Mouse (Mus musculus): ENCODE data around the gene Eef1a2. TPM values are rescaled to one million over a fixed set of nuclear protein-coding genes. Genes with fewer than 3 reads are reported as not detected.

Eef1a2 gene
- polyA plus RNA-seq, 1 experiment from 2014 or later: not detected

- no peaks in the 10 kb centered on the region for H3K27me3 ChIP-seq
- no peak for DNase-seq (ENCODE audit: low read depth, low spot score)
- POLR2A ChIA-PET: no interaction called here
- ATAC-seq: no peak
- CTCF ChIA-PET: interaction anchor here (4.9 kb wide), 1 partner anchor 144 kb away, joined by 40 read pairs; no protein-coding TSS in a partner anchor
- no peak for TF ChIP-seq CTCF (IDR thresholded peaks at IDR 0.05)
- in situ Hi-C loops (cut with MboI; ENCODE audit: low pct_unique_long_range_greater_than_20kb): loop anchor here (5.0 kb wide), 2 partner anchors 63 to 143 kb away; no protein-coding TSS in a partner anchor
Measured at GRCm38 (mm10) chr2:181189321-181189720, 32.5 kb upstream of the Eef1a2 start.

GRCm38 (mm10) chr2:181188681-181189080 lies 31.9 kb upstream of the Eef1a2 start:
- CTCF ChIA-PET: interaction anchor here (4.9 kb wide), 1 partner anchor 144 kb away, joined by 40 read pairs; no protein-coding TSS in a partner anchor
- no peak for TF ChIP-seq CTCF (IDR thresholded peaks at IDR 0.05)
- no peaks in the 10 kb centered on the region for H3K27me3 ChIP-seq
- POLR2A ChIA-PET: no interaction called here
- ATAC-seq (no peak), DNase-seq (ENCODE audit: low read depth, low spot score) (no peak)
- in situ Hi-C loops (cut with MboI; ENCODE audit: low pct_unique_long_range_greater_than_20kb): loop anchor here (5.0 kb wide), 2 partner anchors 64 to 144 kb away; no protein-coding TSS in a partner anchor

DNA sequence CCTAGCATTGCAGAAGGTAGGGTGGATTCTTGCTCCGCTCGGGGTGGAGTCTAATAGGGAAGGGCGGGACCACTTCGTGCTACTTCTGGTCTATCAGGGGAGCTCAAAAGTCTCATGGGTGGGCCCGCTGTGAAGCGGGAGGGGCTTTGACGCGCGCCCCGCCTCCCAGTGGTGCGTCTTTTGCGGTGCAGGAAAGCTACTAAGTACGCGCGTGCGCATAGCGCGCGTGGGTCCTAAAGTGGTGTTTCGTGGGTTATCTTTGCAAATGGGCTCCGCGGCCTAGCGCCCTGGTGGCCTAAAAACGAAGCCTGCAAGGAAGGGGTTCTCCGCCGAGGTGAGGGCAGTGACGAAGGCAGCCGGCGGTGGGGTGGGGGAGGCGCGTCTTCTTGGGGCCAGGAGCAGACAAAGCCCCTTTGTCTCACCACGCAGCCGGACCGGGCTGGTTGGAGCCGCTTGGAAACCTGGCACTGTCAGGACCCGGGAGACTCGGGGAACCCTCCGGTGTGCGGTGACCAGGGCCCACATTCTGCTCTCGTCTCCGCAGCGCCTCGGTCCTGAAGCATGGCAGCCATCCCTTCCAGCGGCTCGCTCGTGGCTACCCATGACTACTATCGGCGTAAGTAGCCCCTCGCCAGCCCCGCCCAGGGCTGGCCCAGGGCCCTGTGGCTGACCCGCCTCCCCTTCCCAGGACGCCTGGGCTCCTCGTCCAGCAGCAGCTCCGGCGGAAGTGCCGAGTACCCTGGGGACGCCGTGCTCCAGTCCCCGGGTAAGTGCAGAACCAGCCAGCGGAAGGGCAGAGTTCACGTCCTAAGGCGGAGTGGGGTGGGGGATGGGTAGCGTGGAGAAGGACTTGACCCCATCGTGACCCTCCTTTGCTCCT lies 30.5 kb upstream of the Eef1a2 start, which contains the start of gene Ppdpf:
Gene Ppdpf (plus strand): TSS at position 127 of the 880 bp plus-strand sequence.
- no peaks in the 10 kb centered on the region for H3K27me3 ChIP-seq
- CTCF ChIA-PET: interaction anchor here (0.8 to 4.9 kb wide), 17 partner anchors 12 to 309 kb away, joined by 3 to 40 read pairs (median 4); partner anchors contain the start of genes Ptk6, Rtel1 and Tpd52l2
- no peak for TF ChIP-seq CTCF (IDR thresholded peaks at IDR 0.05)
- DNase-seq (ENCODE audit: low read depth, low spot score): peak; percentile 43
- peak; percentile 94 for ATAC-seq
- in situ Hi-C loops (cut with MboI; ENCODE audit: low pct_unique_long_range_greater_than_20kb): loop anchor here (5.0 kb wide), 2 partner anchors 65 to 145 kb away; no protein-coding TSS in a partner anchor
- POLR2A ChIA-PET: interaction anchor here (1.2 kb wide), 1 partner anchor 178 kb away, joined by 4 read pairs; no protein-coding TSS in a partner anchor

DNA sequence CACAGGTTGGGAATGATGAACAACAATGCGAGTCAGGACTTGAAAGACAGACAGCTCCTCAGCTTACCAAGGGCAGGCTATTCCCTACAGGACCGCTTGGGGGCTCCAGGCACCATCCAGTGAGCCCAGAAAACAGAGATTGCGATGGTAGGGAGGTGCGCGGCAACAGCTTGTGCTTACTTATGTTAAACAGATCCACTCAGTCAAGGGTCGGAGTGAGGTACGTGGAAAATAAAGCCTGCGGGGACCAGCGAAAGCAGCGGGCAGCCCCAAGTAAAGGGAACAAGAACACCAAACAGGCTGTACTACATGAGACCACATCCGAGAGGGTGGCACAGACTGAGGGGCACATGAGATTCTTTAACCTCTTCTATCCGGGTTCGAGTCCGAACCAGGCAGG lies 29.8 kb upstream of the Eef1a2 start:
- H3K27me3 ChIP-seq: no peaks in the 10 kb centered on the region
- POLR2A ChIA-PET: interaction anchor here (1.2 kb wide), 1 partner anchor 179 kb away, joined by 4 read pairs; no protein-coding TSS in a partner anchor
- ATAC-seq (peak; percentile 81), DNase-seq (ENCODE audit: low read depth, low spot score) (peak; percentile 37)
- TF ChIP-seq CTCF (IDR thresholded peaks at IDR 0.05): peak; percentile 96
- in situ Hi-C loops (cut with MboI; ENCODE audit: low pct_unique_long_range_greater_than_20kb): loop anchor here (5.0 kb wide), 2 partner anchors 66 to 146 kb away; no protein-coding TSS in a partner anchor
- CTCF ChIA-PET: interaction anchor here (0.8 to 4.9 kb wide), 17 partner anchors 12 to 310 kb away, joined by 3 to 40 read pairs (median 4); partner anchors contain the start of genes Ptk6, Rtel1 and Tpd52l2

GRCm38 (mm10) chr2:181180898-181181297 lies 24.1 kb upstream of the Eef1a2 start:
- DNase-seq (ENCODE audit: low read depth, low spot score) (no peak), ATAC-seq (no peak)
- in situ Hi-C loops (cut with MboI; ENCODE audit: low pct_unique_long_range_greater_than_20kb): no loop called here
- POLR2A ChIA-PET: no interaction called here
- TF ChIP-seq CTCF (IDR thresholded peaks at IDR 0.05): no peak
- CTCF ChIA-PET: no interaction called here
- peaks cover 8% of the 10 kb centered on the region for H3K27me3 ChIP-seq

DNA sequence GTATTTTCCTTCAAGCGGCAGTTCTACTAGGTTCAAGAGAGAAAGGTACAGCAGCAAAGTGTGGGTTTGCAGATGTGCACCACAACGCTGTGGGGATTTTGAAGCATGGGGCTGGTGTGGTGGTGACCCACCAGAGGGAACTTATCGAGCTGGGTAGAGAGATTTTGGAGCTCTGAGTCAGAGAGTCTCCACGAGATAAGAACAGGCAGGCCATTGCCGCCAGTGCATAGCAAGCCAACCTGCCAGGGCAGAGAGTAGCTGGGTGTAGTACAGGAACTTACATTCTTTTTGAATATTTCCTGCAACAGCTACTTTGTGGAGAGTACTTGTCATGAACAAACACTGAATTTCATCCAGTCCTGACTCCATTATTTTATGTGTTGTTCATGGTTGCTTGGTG lies 21.7 kb upstream of the Eef1a2 start:
- ChIA-PET POLR2A (interaction anchor here (1.9 kb wide), 1 partner anchor 10 kb away, joined by 5 read pairs; no protein-coding TSS in a partner anchor), CTCF (interaction anchor here (1.8 kb wide), 1 partner anchor 13 kb away, joined by 4 read pairs; no protein-coding TSS in a partner anchor)
- DNase-seq (ENCODE audit: low read depth, low spot score) (no peak), ATAC-seq (no peak)
- H3K27me3 ChIP-seq: peaks cover 16% of the 10 kb centered on the region
- no peak for TF ChIP-seq CTCF (IDR thresholded peaks at IDR 0.05)
- in situ Hi-C loops (cut with MboI; ENCODE audit: low pct_unique_long_range_greater_than_20kb): no loop called here

- DNase-seq (ENCODE audit: low read depth, low spot score) (no peak), ATAC-seq (no peak)
- in situ Hi-C loops (cut with MboI; ENCODE audit: low pct_unique_long_range_greater_than_20kb): no loop called here
- POLR2A ChIA-PET: interaction anchor here (1.9 kb wide), 1 partner anchor 9 kb away, joined by 5 read pairs; no protein-coding TSS in a partner anchor
- no peak for TF ChIP-seq CTCF (IDR thresholded peaks at IDR 0.05)
- H3K27me3 ChIP-seq: peaks cover 16% of the 10 kb centered on the region
- CTCF ChIA-PET: no interaction called here
Measured at GRCm38 (mm10) chr2:181178015-181178414, 21.2 kb upstream of the Eef1a2 start.

- ChIA-PET POLR2A (no interaction called here), CTCF (interaction anchor here (2.8 kb wide), 1 partner anchor 12 kb away, joined by 10 read pairs; the partner anchor contains the start of gene Ppdpf)
- peaks cover 8% of the 10 kb centered on the region for H3K27me3 ChIP-seq
- no peak for TF ChIP-seq CTCF (IDR thresholded peaks at IDR 0.05)
- in situ Hi-C loops (cut with MboI; ENCODE audit: low pct_unique_long_range_greater_than_20kb): no loop called here
- ATAC-seq (no peak), DNase-seq (ENCODE audit: low read depth, low spot score) (no peak)
Measured at GRCm38 (mm10) chr2:181174646-181175045, 17.8 kb upstream of the Eef1a2 start.

- POLR2A ChIA-PET: no interaction called here
- no peak for ATAC-seq
- in situ Hi-C loops (cut with MboI; ENCODE audit: low pct_unique_long_range_greater_than_20kb): no loop called here
Measured at GRCm38 (mm10) chr2:181166469-181166868, 9.7 kb upstream of the Eef1a2 start.

DNA sequence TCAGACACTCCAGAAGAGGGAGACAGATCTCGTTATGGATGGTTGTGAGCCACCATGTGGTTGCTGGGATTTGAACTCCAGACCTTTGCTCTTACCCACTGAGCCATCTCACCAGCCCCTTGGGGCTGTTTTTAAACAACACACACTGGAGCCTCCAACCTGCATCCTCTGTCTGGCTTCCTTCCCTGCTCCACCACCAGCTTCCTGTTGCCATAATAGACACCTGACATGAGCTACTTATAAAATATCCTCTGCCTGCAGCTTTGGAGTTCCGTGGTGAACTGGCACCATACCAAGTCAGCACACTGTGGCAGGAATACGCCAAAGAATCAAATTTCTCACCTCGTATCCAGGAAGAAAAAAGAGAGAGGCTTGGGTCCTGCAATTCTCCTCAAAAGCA lies 4.0 kb upstream of the Eef1a2 start:
- ChIA-PET POLR2A (no interaction called here), CTCF (no interaction called here)
- DNase-seq (ENCODE audit: low read depth, low spot score) (no peak), ATAC-seq (no peak)
- H3K27me3 ChIP-seq: peaks cover 22% of the 10 kb centered on the region
- in situ Hi-C loops (cut with MboI; ENCODE audit: low pct_unique_long_range_greater_than_20kb): no loop called here
- no peak for TF ChIP-seq CTCF (IDR thresholded peaks at IDR 0.05)

More at GRCm38 (mm10) chr2:181166469-181166868, 9.7 kb upstream of the Eef1a2 start:
- no peak for DNase-seq (ENCODE audit: low read depth, low spot score)
- CTCF ChIA-PET: interaction anchor here (1.5 to 1.8 kb wide), 2 partner anchors 13 to 20 kb away, joined by 4 read pairs; partner anchors contain the start of gene Ppdpf
- H3K27me3 ChIP-seq: peaks cover 21% of the 10 kb centered on the region
- no peak for TF ChIP-seq CTCF (IDR thresholded peaks at IDR 0.05)

Measured in Patski (cell line).